ENCODE assay signal across 8 mouse cellular contexts in the genomic region with DNA sequence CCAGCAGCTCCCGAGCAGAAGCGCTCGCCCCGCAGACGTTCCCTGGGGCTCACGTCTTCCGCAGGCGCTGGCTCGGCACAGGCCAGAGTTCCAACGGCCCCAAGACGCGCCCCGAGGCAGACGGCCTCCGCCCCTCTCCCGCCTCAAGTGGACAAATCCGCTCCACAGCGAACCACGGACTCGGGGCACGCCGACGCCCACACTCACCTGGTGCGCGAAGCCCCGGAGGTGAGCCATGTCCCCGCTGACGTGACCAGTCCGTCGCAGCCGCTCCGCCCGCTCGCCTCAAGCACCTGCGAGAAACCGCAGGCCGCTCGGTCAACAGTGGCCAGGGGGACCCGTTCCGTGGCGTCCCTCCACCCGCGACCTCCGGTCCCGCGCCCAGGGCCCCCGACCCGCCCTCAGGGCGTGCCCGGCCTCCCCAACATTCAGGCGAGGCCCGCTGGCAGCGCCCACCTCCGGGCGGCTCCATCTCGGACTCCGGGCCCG. TPM values are rescaled to one million over a fixed set of nuclear protein-coding genes. Genes with fewer than 3 reads are reported as not detected.
DNase-seq lines count a peak whose midpoint lies in the region; ATAC-seq and TF ChIP-seq lines count a peak whose summit lies in the region.

No protein-coding gene starts in this region.

- H3K9ac ChIP-seq in heart, adult 2 months (ENCODE audit: low read depth, low read length), result peak overlapping the region; percentile 90
- H3K9ac ChIP-seq in CH12.LX (ENCODE audit: insufficient read depth, low read depth), result peak overlapping the region; percentile 71
- peak overlapping the region; percentile 87 for H3K9ac ChIP-seq in hindbrain, embryonic 11.5 days (ENCODE audit: low read depth, low read length)
- peak overlapping the region; percentile 91 for H3K9ac ChIP-seq in liver, embryonic 11.5 days (ENCODE audit: low read depth, low read length)
- peak overlapping the region; percentile 97 for H3K9ac ChIP-seq in midbrain, embryonic 15.5 days

- peaks cover 5% of the 10 kb centered on the region for H3K36me3 ChIP-seq in heart, adult 2 months (ENCODE audit: control insufficient read depth, insufficient read depth, low read length)
- peaks cover 0 to 28% of the 10 kb centered on the region in 2 experiments for H3K36me3 ChIP-seq in CH12.LX (replicated peaks in 1 of 2; ENCODE audit: control insufficient read depth in 1 of 2, insufficient read depth in 1 of 2, low read length in 1 of 2)
- no peaks in the 10 kb centered on the region for H3K36me3 ChIP-seq in hindbrain, embryonic 11.5 days (ENCODE audit: control insufficient read depth, insufficient read depth, low read length)
- no peaks in the 10 kb centered on the region; the same call in 1 of the 2 replicates for H3K36me3 ChIP-seq in liver, embryonic 11.5 days (ENCODE audit: control insufficient read depth, insufficient read depth, low read length)
- H3K36me3 ChIP-seq in midbrain, embryonic 15.5 days (replicated peaks), result no peaks in the 10 kb centered on the region

- H3K27ac ChIP-seq in heart, adult 2 months, result peak overlapping the region; percentile 96
- peak overlapping the region; percentile 10; the same call in 1 of the 2 replicates for H3K27ac ChIP-seq in CH12.LX (ENCODE audit: insufficient read depth, low read depth)
- peak overlapping the region; percentile 78 for H3K27ac ChIP-seq in hindbrain, embryonic 11.5 days (ENCODE audit: low read depth, low read length)
- H3K27ac ChIP-seq in liver, embryonic 11.5 days (ENCODE audit: low read depth, low read length), result peak overlapping the region; percentile 90
- H3K27ac ChIP-seq in midbrain, embryonic 15.5 days, result peak overlapping the region; percentile 89

- no peak; the same call in 1 of the 2 replicates for ATAC-seq in hindbrain, embryonic 11.5 days (ENCODE audit: low FRiP score)
- ATAC-seq in liver, embryonic 11.5 days (replicated peaks; ENCODE audit: low FRiP score), result peak; percentile 24
- no peak for ATAC-seq in midbrain, embryonic 15.5 days (replicated peaks)

- dilution Hi-C loops in CH12.LX (cut with MboI; ENCODE audit: extremely low pct_ligation_motif_present, extremely low pct_unique_long_range_greater_than_20kb, low sequenced_read_pairs), result no loop called here

- no peak for TF ChIP-seq EP300 in heart, adult 2 months (IDR thresholded peaks at IDR 0.05; ENCODE audit: insufficient read depth, low read depth, low read length)
- TF ChIP-seq EP300 in CH12.LX (IDR thresholded peaks at IDR 0.05; ENCODE audit: low read length), result no peak

- peaks cover 4% of the 10 kb centered on the region; the same call in 1 of the 2 replicates for H3K79me2 ChIP-seq in heart, adult 2 months (replicated peaks; ENCODE audit: control insufficient read depth, insufficient read depth, low read length)
- peaks cover 15% of the 10 kb centered on the region; the same call in 1 of the 2 replicates for H3K79me2 ChIP-seq in CH12.LX (replicated peaks; ENCODE audit: control insufficient read depth, extremely low read depth, insufficient read depth, poor library complexity, severe bottlenecking)

- no peak for TF ChIP-seq RAD21 in CH12.LX (IDR thresholded peaks at IDR 0.05; ENCODE audit: low read depth, low read length)

- DNase-seq in heart, adult 2 months, result no peak
- no peak for DNase-seq in heart, adult 9 months (ENCODE audit: low spot score in 2 of 2)
- no peak for DNase-seq in CH12.LX (ENCODE audit: extremely low read depth)
- peak; percentile 50 for DNase-seq in embryo, embryonic 11 days
- DNase-seq in hindbrain, embryonic 11.5 days (ENCODE audit: low spot score), result no peak
- DNase-seq in liver, embryonic 11.5 days (ENCODE audit: low spot score), result peak; percentile 50
- DNase-seq in thymus, postnatal 10 days (ENCODE audit: low spot score in 2 of 2), result no peak

- in situ Hi-C loops in CH12.LX (cut with MboI; ENCODE audit: low pct_ligation_motif_present, low pct_unique_long_range_greater_than_20kb, low sequenced_read_pairs), result no loop called here

- H3K9me3 ChIP-seq in CH12.LX (replicated peaks; ENCODE audit: low read length), result no peaks in the 10 kb centered on the region
- no peaks in the 10 kb centered on the region for H3K9me3 ChIP-seq in hindbrain, embryonic 11.5 days (ENCODE audit: control insufficient read depth, low read length)
- no peaks in the 10 kb centered on the region for H3K9me3 ChIP-seq in liver, embryonic 11.5 days (ENCODE audit: control insufficient read depth, low read length)
- H3K9me3 ChIP-seq in midbrain, embryonic 15.5 days, result no peaks in the 10 kb centered on the region

- peak overlapping the region; percentile 100 for H3K4me3 ChIP-seq in heart, adult 2 months
- peak overlapping the region; percentile 80 to 98 (median 88) for H3K4me3 ChIP-seq in CH12.LX (replicated peaks in 1 of 3; ENCODE audit: low read depth in 2 of 3, low read length in 2 of 3, poor library complexity in 1 of 3)
- peak overlapping the region; percentile 93 for H3K4me3 ChIP-seq in hindbrain, embryonic 11.5 days (ENCODE audit: low read depth, low read length)
- H3K4me3 ChIP-seq in liver, embryonic 11.5 days (ENCODE audit: low read depth, low read length), result peak overlapping the region; percentile 97
- peak overlapping the region; percentile 89 for H3K4me3 ChIP-seq in midbrain, embryonic 15.5 days

- peaks cover 11% of the 10 kb centered on the region for H3K4me1 ChIP-seq in heart, adult 2 months (ENCODE audit: control insufficient read depth, insufficient read depth, low read length)
- H3K4me1 ChIP-seq in CH12.LX (ENCODE audit: control insufficient read depth in 1 of 2, insufficient read depth in 2 of 2), result peaks cover 4 to 26% of the 10 kb centered on the region in 2 experiments
- peaks cover 5% of the 10 kb centered on the region; the same call in 1 of the 2 replicates for H3K4me1 ChIP-seq in hindbrain, embryonic 11.5 days (replicated peaks; ENCODE audit: control insufficient read depth, insufficient read depth, low read length)
- peaks cover 30% of the 10 kb centered on the region for H3K4me1 ChIP-seq in liver, embryonic 11.5 days (replicated peaks; ENCODE audit: control insufficient read depth, insufficient read depth, low read length)
- peaks cover 27% of the 10 kb centered on the region for H3K4me1 ChIP-seq in midbrain, embryonic 15.5 days

- intact Hi-C loops in heart, adult 2 months (cut with DNase I), result loop anchor here (2.0 to 10.0 kb wide), 5 partner anchors 52 to 290 kb away; a partner anchor contains a TSS

- TF ChIP-seq POLR2A in heart, adult 2 months (IDR thresholded peaks at IDR 0.05; ENCODE audit: insufficient read depth, low read depth, low read length), result no peak
- TF ChIP-seq POLR2A in CH12.LX (IDR thresholded peaks at IDR 0.05; ENCODE audit: low read depth, low read length), result no peak

- H3K4me2 ChIP-seq in CH12.LX (ENCODE audit: insufficient read depth, low read depth, poor library complexity, severe bottlenecking), result peak overlapping the region; percentile 89
- peak overlapping the region; percentile 81 for H3K4me2 ChIP-seq in hindbrain, embryonic 11.5 days (replicated peaks; ENCODE audit: low read depth, low read length)
- H3K4me2 ChIP-seq in liver, embryonic 11.5 days, result peak overlapping the region; percentile 95
- H3K4me2 ChIP-seq in midbrain, embryonic 15.5 days, result peak overlapping the region; percentile 72

- TF ChIP-seq CTCF in heart, adult 2 months (IDR thresholded peaks at IDR 0.05), result no peak
- no peak for TF ChIP-seq CTCF in CH12.LX (conservative IDR thresholded peaks at IDR 0.05 in 1 of 2, IDR thresholded peaks at IDR 0.05 in 1 of 2; ENCODE audit: low read depth in 2 of 2, low read length in 2 of 2)

- under 1% methylated on average over 58 of the region's 58 CpGs for WGBS in heart, adult 2 months
- under 1% methylated on average over 46 of the region's 58 CpGs for WGBS in hindbrain, embryonic 11.5 days
- under 1% methylated on average over 58 of the region's 58 CpGs for WGBS in liver, embryonic 11.5 days
- under 1% methylated on average over 55 of the region's 58 CpGs for WGBS in midbrain, embryonic 15.5 days

- no peaks in the 10 kb centered on the region for H3K27me3 ChIP-seq in heart, adult 2 months (ENCODE audit: control insufficient read depth, insufficient read depth, low read length)
- no peaks in the 10 kb centered on the region for H3K27me3 ChIP-seq in CH12.LX (replicated peaks)
- H3K27me3 ChIP-seq in hindbrain, embryonic 11.5 days (ENCODE audit: control insufficient read depth, insufficient read depth, low read length), result no peaks in the 10 kb centered on the region
- no peaks in the 10 kb centered on the region for H3K27me3 ChIP-seq in liver, embryonic 11.5 days (replicated peaks; ENCODE audit: control insufficient read depth, insufficient read depth, low read length)
- no peaks in the 10 kb centered on the region for H3K27me3 ChIP-seq in midbrain, embryonic 15.5 days (replicated peaks)

TF ChIP-seq in CH12.LX, 34 proteins besides CTCF, POLR2A, EP300 and RAD21:
- peak; percentile 4; the same call in 1 of the 2 replicates for TF ChIP-seq MAX (IDR thresholded peaks at IDR 0.05; ENCODE audit: low read length)
- no peak for TF ChIP-seq PAX5 (IDR thresholded peaks at IDR 0.05; ENCODE audit: low read length)
- no peak for TF ChIP-seq TBP (conservative IDR thresholded peaks at IDR 0.05; ENCODE audit: low read depth, low read length)
- peak; percentile 57; the same call in 1 of the 2 replicates for TF ChIP-seq UBTF (IDR thresholded peaks at IDR 0.05; ENCODE audit: low read depth, low read length)

RNA-seq across cellular contexts. Expression of a gene that starts 23.3 kb away (rescaled TPM):
- total RNA-seq in heart, adult 2 months (2021), result 100 to 1,000 TPM in 1 of 2 experiments, 10 to 100 TPM in 1; 81.2 to 104 TPM
- polyA plus RNA-seq in heart, adult 2 months (2012; rRNA removed), result 90.4 and 143 TPM in 2 replicates
- 34.9 and 45.1 TPM in 2 replicates for total RNA-seq in CH12.LX (2012; rRNA removed)
- total RNA-seq in CH12.LX (2014; rRNA removed), result 32.0 and 35.8 TPM in 2 replicates
- 24.9 and 31.1 TPM in 2 replicates for polyA plus RNA-seq in CH12.LX (2012; ENCODE audit: insufficient read length, low read depth)
- 227 and 232 TPM in 2 replicates for polyA plus RNA-seq in hindbrain, embryonic 11.5 days (2014; fragmentation: Nextera tagmentation; extraction: Ambion mirVana)
- 97.7 and 102 TPM in 2 replicates for polyA plus RNA-seq in liver, embryonic 11.5 days (2014; fragmentation: Nextera tagmentation; extraction: Ambion mirVana)
- 353 and 388 TPM in 2 replicates for polyA plus RNA-seq in midbrain, embryonic 15.5 days (2015; fragmentation: Nextera tagmentation; extraction: Ambion mirVana)

RNA-seq across cellular contexts. Expression of a gene that starts 50.3 kb away (rescaled TPM):
- total RNA-seq in heart, adult 2 months (2021), result 1 to 10 TPM; 3.0 to 3.1 TPM
- polyA plus RNA-seq in heart, adult 2 months (2012; rRNA removed), result 5.9 and 9.0 TPM in 2 replicates
- total RNA-seq in CH12.LX (2012; rRNA removed), result 0.08 and 0.17 TPM in 2 replicates
- total RNA-seq in CH12.LX (2014; rRNA removed), result not detected in 2 replicates
- not detected in 2 replicates for polyA plus RNA-seq in CH12.LX (2012; ENCODE audit: insufficient read length, low read depth)
- 29.4 and 30.6 TPM in 2 replicates for polyA plus RNA-seq in hindbrain, embryonic 11.5 days (2014; fragmentation: Nextera tagmentation; extraction: Ambion mirVana)
- polyA plus RNA-seq in liver, embryonic 11.5 days (2014; fragmentation: Nextera tagmentation; extraction: Ambion mirVana), result 11.3 and 12.2 TPM in 2 replicates
- 104 TPM in 2 replicates for polyA plus RNA-seq in midbrain, embryonic 15.5 days (2015; fragmentation: Nextera tagmentation; extraction: Ambion mirVana)

Comparison
In these comparisons a context has a peak if more than half of its experiments do, and no peak if none do; other contexts are left out.
1. DNase-seq: peak in embryo, embryonic 11 days (single experiment) and liver, embryonic 11.5 days (single experiment); none in heart, adult 2 months (0 of 2), heart, adult 9 months (0 of 2), CH12.LX (single experiment), hindbrain, embryonic 11.5 days (single experiment) and thymus, postnatal 10 days (0 of 2).
2. H3K27ac ChIP-seq: peak in every context shown above with its lines; median percentile 96 in heart, adult 2 months; 90 in liver, embryonic 11.5 days; 89 in midbrain, embryonic 15.5 days; 78 in hindbrain, embryonic 11.5 days; 10 in CH12.LX.
3. Peak in every context shown above with its lines, with median percentiles within 50 percentile points of each other: H3K4me3 ChIP-seq, H3K9ac ChIP-seq and H3K4me2 ChIP-seq.